Mouse (Mus musculus): ENCODE data around the gene Sesn2.

The Sesn2 gene

DNA sequence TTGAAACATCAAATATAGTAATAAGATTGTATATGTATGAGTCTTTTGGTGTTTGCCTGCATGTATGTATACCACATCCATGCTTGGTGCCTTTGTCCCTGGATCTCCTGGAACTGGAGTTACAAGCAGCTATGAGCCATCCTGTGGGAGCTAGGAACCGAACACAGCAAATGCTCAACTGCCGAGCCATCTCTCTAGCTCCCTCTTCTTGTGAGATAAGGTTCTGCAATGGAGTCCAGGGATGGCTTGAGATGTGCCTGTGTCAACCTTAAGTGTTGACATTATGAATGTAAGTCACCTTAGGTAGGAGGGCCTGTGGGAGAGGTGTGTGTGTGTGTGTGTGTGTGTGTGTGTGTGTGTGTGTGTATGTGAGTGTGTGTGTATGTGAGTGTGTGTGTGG, 16.4 kb upstream of the Sesn2 start:
- ChIA-PET CTCF (interaction anchor here (0.5 to 3.8 kb wide), 34 partner anchors 8 to 1944 kb away, joined by 3 to 43 read pairs (median 3); partner anchors contain the start of genes Dnajc8 (in 2 of the 4), Med18 (in 1 of the 4), Sesn2 (in 1 of the 4) and Taf12 (in 1 of the 4)), POLR2A (interaction anchor here in 3 of 4 experiments (0.6 to 32.1 kb wide), 48 partner anchors 9 to 1846 kb away, joined by 3 to 1071 read pairs (median 4); partner anchors contain the start of genes Sesn2 (in 3 of the 3), Med18 (in 2 of the 3), Ppp1r8 (in 2 of the 3) and Dnajc8 (in 1 of the 3))

DNA sequence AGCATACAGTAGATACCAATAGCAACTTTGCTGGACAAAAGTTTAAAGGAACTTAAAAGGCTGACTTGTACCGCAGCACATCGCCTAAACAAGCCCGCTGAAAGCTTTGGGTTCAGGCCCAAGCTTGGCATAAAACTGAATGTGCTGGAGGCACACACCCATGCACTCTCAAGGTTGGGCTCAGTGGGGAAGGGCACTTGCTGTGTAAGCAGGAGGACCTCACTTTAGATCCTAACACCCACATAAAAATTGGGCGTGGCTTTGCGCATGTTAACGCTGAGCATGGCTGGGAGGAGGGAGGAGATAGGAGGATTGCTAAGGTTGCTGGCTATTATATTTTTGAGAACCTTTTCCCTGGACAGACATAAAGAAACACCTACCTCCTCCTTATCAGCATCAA, 14.5 kb upstream of the Sesn2 start:
- ChIA-PET POLR2A (interaction anchor here (0.5 to 32.1 kb wide), 29 partner anchors 8 to 396 kb away, joined by 3 to 1071 read pairs (median 4); partner anchors contain the start of genes Atpif1 (in 2 of the 4), Dnajc8 (in 2 of the 4), Sesn2 (in 2 of the 4) and Med18 (in 1 of the 4)), CTCF (interaction anchor here in 3 of 4 experiments (0.6 to 3.8 kb wide), 6 partner anchors 10 to 461 kb away, joined by 3 to 22 read pairs (median 5); no protein-coding TSS in a partner anchor)

DNA sequence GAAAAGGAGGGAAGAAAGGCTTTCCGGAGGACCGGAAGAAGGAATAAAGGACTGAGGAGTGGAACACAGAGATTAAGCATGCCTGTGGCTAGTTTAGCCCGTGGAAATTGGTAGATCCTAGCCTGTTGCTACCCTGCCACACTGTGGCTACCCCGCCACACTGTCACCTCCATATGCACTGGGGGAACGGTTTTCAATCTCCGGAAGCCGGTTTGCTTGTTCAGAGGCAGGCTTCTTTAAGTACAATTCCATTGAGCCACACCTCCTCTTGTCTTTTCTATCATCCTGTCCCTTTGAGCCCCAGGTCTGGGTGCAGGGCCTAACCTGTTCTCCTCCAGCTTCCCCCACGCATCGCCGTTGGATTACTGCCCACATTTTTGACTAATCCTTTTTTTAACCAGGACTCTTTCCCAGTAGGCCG, 14.0 kb upstream of the Sesn2 start:
- ChIA-PET CTCF (interaction anchor here in 3 of 4 experiments (0.6 to 3.8 kb wide), 4 partner anchors 10 to 339 kb away, joined by 3 to 22 read pairs (median 14); no protein-coding TSS in a partner anchor), POLR2A (interaction anchor here (0.5 to 32.1 kb wide), 29 partner anchors 9 to 396 kb away, joined by 3 to 1071 read pairs (median 4); partner anchors contain the start of genes Atpif1 (in 2 of the 4), Dnajc8 (in 2 of the 4), Sesn2 (in 2 of the 4) and Ppp1r8 (in 1 of the 4))

DNA sequence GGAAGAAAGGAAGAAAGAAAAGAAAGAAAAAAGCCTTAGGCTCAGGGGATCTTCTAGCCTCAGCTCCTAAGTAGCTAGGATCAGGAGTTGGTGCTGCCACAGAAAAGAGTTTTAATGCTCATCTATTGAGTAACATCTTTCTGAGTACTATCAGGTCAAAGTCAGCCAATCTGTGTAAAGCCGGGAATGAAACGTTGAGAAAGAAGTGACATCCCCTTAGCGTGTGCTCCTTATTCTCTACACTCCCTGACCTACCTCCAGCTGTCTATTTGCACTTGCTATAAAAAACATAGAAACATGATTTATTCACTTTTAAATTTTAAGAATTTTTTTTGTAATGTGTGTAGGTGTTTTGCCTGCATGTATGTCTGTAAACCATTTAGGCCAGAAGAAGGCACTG, 8.9 kb upstream of the Sesn2 start:
- ChIA-PET CTCF (no interaction called here), POLR2A (interaction anchor here in 3 of 4 experiments (0.6 to 35.1 kb wide), 9 partner anchors 6 to 249 kb away, joined by 3 to 1071 read pairs (median 121); partner anchors contain the start of genes Atpif1 (in 2 of the 3), Dnajc8 (in 2 of the 3), Rcc1 (in 1 of the 3) and Rpa2 (in 1 of the 3))

DNA sequence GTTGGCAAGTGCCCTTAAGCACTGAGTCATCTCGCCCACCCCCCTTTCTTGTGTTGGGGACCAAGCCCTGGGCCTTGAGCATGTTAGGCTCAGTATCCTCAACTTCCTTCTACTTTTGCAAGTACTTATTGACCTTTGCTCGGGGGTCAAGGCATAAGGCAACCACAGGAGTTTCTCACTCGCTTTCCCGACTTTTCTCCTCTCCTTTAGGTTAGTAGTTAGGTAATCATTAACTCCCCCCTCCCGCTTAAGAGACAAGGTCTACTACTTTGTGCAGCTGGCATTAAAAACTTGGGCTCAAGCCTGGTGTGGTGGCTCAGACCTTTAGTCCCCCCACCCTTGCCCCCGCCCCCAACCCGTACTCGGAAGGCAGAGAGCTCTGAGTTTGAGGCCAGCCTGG, 7.8 kb upstream of the Sesn2 start:
- ChIA-PET CTCF (interaction anchor here in 2 of 4 experiments (0.6 kb wide), 2 partner anchors 257 to 324 kb away, joined by 3 to 13 read pairs; partner anchors contain the start of gene Gmeb1 (in 1 of the 2)), POLR2A (interaction anchor here in 3 of 4 experiments (0.6 to 35.1 kb wide), 21 partner anchors 5 to 472 kb away, joined by 3 to 1071 read pairs (median 5); partner anchors contain the start of genes Atpif1 (in 2 of the 3), Dnajc8 (in 2 of the 3), Ppp1r8 (in 1 of the 3) and Rcc1 (in 1 of the 3))

DNA sequence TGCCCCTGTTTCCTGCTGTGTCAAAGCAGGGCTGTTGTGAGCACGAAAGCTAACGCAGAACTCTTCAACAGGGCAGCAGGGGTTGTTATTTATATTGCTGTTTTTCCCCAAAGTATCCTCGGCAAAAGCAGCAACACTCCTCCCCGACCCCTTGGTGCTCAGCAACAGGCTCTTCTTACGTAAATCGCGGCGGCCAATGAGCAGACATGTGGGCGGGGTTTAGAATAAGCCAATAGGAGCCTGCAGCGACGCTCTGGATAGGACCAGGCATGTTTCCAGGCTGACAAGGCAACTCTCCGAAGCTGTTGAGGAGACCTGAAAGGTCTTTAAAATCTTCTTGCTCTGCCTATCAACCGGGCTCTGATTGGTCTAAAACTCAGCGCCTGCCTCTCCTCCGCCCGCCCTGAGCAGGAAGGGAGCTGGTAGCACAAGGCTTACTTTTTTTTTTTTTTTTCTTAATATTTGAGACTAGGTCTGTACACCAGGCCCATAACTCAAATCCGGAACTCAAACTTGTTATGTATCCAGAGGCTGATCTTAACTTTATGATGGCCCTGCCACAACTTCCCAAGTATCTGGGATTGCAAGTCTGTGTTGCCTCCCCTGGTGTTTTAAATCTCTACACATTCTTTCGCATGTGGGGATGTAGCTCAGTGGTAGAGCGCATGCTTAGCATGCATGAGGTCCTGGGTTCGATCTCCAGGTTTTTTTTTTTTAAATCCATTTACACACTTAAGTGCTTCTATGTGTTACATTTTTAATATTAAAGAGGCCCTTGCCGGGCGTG, 5.3 kb upstream of the Sesn2 start:
- ChIA-PET POLR2A (interaction anchor here (0.6 to 35.1 kb wide), 135 partner anchors 2 to 1995 kb away, joined by 3 to 1071 read pairs (median 6); partner anchors contain the start of genes Atpif1 (in 4 of the 4), Dnajc8 (in 3 of the 4), Med18 (in 2 of the 4) and Rab42 (in 2 of the 4)), CTCF (interaction anchor here (0.5 to 4.0 kb wide), 44 partner anchors 9 to 707 kb away, joined by 3 to 43 read pairs (median 5); partner anchors contain the start of genes Med18 (in 2 of the 4), Atpif1 (in 1 of the 4), Eya3 (in 1 of the 4) and Rcc1 (in 1 of the 4))

DNA sequence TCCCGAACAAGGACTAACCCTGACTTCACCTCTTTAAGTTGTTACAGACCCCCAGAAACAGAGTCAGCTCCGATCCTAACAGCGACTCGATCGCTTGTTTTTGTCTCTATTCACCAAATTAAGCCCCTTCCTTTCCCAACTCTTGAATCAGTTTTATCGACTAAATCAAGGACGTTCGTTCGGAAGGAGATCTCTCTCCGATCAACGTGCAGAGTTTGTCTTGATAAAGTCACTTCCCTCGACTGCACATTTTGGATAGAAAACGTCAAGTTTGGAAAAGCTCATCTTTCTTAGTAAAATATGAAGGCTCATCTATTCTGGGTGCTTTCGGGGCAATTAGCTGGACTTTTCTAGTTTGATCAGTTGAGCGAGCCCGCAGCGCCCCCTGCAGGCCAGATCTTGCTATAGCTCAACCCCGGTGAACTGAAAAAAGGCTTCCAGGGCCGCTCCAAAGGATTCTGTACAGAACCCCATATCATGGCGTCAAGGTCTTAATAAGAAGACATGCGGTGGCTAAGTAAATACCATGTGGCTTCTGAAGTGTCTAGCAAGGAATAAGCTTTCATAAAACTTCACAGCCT, 4.3 kb upstream of the Sesn2 start:
- ChIA-PET CTCF (interaction anchor here (0.5 to 4.0 kb wide), 50 partner anchors 9 to 838 kb away, joined by 3 to 43 read pairs (median 5); partner anchors contain the start of genes Med18 (in 3 of the 4), Eya3 (in 1 of the 4), Rcc1 (in 1 of the 4) and Trnau1ap (in 1 of the 4)), POLR2A (interaction anchor here (0.6 to 35.1 kb wide), 163 partner anchors 1 to 1994 kb away, joined by 3 to 1071 read pairs (median 6); partner anchors contain the start of genes Atpif1 (in 4 of the 4), Dnajc8 (in 3 of the 4), Rab42 (in 3 of the 4) and Taf12 (in 3 of the 4))

DNA sequence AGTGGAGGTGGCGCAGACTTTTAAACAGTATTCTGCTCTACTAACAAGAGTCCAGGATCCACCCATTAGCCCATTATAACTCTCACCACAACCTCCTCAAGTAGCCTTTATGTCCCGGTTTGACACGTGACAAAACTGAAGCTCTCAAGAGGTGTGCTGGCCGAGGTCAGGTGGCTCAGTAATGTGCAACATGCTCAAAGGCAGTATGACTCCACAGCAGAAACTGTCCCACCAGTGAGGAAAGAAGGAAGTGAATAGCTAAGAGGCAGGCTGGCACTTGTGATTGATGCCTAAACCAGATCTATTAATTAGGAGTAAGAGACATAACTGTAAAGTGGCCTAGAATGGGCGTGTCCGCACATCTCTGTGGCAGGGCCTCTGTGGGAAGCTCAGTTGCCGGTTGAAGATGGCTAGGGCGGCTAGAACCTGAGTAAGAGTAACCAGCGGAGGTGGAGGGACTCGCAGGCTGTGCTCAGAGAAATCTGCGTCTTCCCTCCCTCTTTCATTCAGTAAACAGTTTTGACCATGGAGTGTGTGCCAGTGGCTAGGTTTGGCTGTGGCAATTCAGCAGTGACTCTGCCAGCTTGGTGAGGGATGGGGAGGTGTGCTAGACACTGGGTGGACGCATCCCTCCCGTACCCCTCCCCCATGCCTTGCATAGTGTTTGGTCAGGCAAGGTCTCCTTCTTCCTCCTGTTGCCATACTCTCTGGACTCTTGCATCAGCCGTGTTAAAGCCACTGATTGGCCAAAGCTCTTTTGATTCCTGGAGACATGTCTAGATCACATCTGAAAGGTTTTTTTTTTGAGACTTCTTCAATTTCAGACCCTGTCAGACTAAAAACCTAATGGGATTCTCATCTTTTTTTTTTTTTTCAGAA, 3.3 kb upstream of the Sesn2 start:
- ChIA-PET CTCF (interaction anchor here (0.5 to 4.0 kb wide), 45 partner anchors 8 to 839 kb away, joined by 3 to 43 read pairs (median 4); partner anchors contain the start of gene Med18 (in 3 of the 4)), POLR2A (interaction anchor here (0.5 to 35.1 kb wide), 190 partner anchors 0 to 1854 kb away, joined by 3 to 1071 read pairs (median 5); partner anchors contain the start of genes Med18 (in 3 of the 4), Rab42 (in 3 of the 4), Taf12 (in 3 of the 4) and Atpif1 (in 2 of the 4))

DNA sequence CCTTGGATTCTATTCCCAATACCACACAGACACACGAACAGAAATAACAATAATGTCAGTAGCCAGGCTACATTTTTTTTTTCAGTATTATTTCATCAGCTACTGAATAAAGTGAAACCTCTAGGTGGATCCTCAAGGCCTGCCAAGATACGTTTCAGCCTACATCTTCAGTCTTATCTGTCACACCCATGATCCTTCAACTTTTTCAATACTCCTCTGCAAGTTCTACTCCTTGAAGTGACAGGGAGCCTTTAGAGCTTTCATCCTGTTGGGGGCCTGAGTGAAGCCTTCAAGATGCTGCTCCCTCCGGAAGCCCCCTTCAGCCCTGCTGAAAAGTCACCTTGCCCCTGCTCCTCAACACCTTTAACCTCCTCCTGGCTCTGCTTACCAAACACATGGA, 1.8 kb upstream of the Sesn2 start:
- ChIA-PET CTCF (interaction anchor here in 3 of 4 experiments (0.7 to 1.9 kb wide), 4 partner anchors 14 to 49 kb away, joined by 3 to 9 read pairs (median 4); partner anchors contain the start of gene Med18 (in 1 of the 3)), POLR2A (interaction anchor here in 3 of 4 experiments (0.7 to 35.1 kb wide), 25 partner anchors 1 to 436 kb away, joined by 3 to 1071 read pairs (median 39); partner anchors contain the start of genes Atpif1 (in 2 of the 3), Dnajc8 (in 2 of the 3), Med18 (in 2 of the 3) and Rcc1 (in 2 of the 3))

DNA sequence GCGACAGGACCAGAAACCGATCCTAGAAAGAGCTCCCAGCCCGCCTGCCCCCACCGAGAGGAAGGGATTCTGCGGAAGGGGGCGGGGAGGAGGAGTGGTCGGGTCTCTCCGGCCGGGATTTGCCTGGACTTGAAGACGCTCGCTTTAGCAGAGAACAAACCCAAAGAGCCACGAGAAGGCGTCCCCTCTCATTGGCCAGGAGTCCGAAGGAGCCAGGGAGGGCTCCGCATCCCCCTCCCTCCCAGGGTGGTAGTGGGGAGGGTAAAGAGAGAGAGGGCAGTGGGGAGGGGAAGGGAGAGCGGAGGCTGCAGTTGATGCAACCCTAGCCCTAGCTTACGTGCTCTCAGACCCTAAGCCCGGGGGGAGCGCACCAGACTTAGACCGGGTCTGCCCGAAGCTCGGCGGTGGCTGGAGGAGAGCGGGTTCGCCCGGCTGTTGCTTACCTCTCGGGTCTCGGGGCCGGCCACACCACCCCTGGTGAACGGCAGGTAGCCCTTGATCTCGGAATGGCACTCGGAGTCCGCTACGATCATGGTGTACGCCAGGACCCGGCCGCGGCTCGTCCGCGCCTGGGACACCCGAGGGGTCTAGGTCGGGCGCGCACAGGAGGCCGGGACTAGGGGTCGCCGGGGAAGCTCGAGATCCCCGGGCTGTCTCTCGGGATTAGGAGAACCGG, 542 bp downstream of the Sesn2 start:
- POLR2A ChIA-PET: interaction anchor here (0.5 to 35.1 kb wide), 123 partner anchors 4 to 1989 kb away, joined by 3 to 1071 read pairs (median 5); partner anchors contain the start of genes Med18 (in 3 of the 4), Atpif1 (in 2 of the 4), Rcc1 (in 2 of the 4) and Taf12 (in 2 of the 4)
- CTCF ChIA-PET: interaction anchor here in 3 of 4 experiments (0.6 to 1.6 kb wide), 6 partner anchors 12 to 314 kb away, joined by 3 to 9 read pairs (median 3); partner anchors contain the start of gene Med18 (in 1 of the 3)

DNA sequence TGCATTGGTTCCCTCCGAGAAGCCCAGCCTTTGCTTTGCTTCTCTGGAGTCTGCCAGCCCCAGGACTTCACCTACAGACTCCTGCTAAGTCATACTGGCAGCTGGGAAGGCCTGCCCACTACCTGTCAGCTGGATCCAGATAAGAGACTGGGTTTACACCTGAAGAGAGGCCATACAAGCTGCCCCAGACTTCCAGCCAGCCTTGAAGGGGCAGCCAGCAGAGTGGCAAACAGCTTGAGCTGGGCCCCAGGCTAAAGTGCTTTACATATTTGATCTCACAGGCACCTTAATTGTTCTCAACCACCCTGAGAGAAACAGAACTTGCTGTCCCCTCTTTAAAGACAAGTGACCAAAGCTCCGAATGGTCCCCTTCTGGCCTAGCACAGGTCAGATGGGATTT, 3.1 kb downstream of the Sesn2 start:
- CTCF ChIA-PET: interaction anchor here in 1 of 4 experiments (1.2 kb wide), 1 partner anchor 95 kb away, joined by 3 read pairs; no protein-coding TSS in a partner anchor
- POLR2A ChIA-PET: interaction anchor here (0.6 to 35.1 kb wide), 24 partner anchors 5 to 234 kb away, joined by 3 to 1071 read pairs (median 6); partner anchors contain the start of genes Atpif1 (in 2 of the 4), Sesn2 (in 2 of the 4), Dnajc8 (in 1 of the 4) and Ptafr (in 1 of the 4)

DNA sequence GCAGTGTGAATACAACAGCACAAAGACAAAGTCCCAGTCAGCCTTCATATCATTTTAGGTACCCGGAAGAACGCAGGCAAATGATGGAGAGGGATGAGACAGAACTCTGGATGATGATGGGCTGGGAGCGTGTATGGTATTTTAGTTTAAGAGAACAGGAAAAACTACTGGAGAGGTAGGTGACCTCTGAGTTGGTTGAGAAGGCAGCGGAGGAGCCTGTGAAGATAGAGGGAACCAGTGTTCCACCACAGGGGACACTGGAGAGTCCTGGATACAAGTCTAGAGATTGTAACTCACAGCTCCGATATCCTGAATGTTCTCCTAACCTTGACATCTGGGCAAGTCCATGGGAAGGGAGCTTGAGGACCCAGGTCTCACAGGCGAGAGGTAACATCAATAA, 4.1 kb downstream of the Sesn2 start:
- ChIA-PET POLR2A (interaction anchor here in 3 of 4 experiments (0.6 to 35.1 kb wide), 43 partner anchors 5 to 416 kb away, joined by 3 to 1071 read pairs (median 6); partner anchors contain the start of genes Sesn2 (in 2 of the 3), Atpif1 (in 1 of the 3), Dnajc8 (in 1 of the 3) and Fam76a (in 1 of the 3)), CTCF (interaction anchor here in 3 of 4 experiments (1.0 to 2.0 kb wide), 5 partner anchors 9 to 94 kb away, joined by 3 to 9 read pairs (median 5); no protein-coding TSS in a partner anchor)

DNA sequence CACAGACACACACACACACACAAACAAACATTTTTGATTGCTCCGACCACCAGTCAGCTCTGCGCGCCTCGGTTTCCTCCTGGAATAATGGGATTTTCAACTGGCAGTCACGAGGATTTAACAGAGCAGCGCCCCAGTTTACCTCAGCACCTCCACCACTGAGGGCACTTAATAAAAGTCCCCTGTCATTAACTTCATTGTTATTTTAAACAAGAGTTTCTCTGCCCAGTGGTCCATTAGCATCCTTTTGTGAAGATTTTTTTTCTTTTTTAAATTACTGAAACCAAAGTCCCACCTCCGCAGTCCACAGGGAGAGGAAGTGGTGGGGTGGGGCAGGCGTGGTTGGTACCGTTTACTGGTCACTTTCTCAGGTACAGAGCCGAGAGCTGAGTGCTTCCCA, 4.5 kb downstream of the Sesn2 start:
- CTCF ChIA-PET: interaction anchor here in 3 of 4 experiments (1.0 to 2.0 kb wide), 7 partner anchors 9 to 94 kb away, joined by 3 to 9 read pairs (median 3); no protein-coding TSS in a partner anchor

DNA sequence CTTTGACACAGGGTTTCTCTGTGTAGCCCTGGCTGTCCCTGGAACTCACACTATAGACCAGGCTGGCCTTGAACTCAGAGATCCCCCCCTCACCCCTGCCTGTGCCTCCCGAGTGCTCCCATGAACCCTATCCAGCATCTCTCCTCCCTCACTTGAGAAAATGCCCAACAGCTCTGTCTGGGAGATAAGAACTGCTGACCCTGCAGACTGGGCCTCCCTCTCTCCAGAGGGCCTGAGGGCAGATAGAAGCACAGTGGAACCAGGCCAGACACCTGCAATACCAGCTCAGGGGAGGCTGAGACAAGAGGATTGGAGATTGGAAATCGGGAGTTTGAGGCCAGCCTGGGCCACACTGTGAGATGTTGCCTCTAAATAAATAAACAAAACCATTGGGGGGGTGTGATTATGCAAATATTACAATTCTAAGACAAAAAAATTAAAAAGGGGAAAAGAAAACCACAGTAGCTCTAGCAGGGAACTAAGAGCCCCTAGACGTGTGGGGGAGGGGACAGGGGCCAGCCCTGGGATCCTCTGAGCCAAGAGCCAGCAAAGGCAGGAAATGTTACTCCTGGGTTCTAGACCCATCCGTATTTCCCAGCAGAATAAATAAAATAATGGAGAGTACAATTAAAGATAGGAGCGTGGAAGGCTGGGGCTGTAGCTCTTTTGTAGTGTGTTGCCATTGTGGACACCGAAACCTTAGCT, 5.1 kb downstream of the Sesn2 start:
- CTCF ChIA-PET: interaction anchor here in 3 of 4 experiments (1.0 to 2.0 kb wide), 6 partner anchors 10 to 52 kb away, joined by 3 to 9 read pairs (median 4); no protein-coding TSS in a partner anchor
- POLR2A ChIA-PET: interaction anchor here in 3 of 4 experiments (0.6 to 35.1 kb wide), 62 partner anchors 4 to 428 kb away, joined by 3 to 1071 read pairs (median 4); partner anchors contain the start of genes Atpif1 (in 2 of the 3), Med18 (in 2 of the 3), Ppp1r8 (in 2 of the 3) and Sesn2 (in 2 of the 3)

More for the DNA sequence above, 4.5 kb downstream of the Sesn2 start:
- POLR2A ChIA-PET: interaction anchor here in 3 of 4 experiments (0.6 to 35.1 kb wide), 62 partner anchors 4 to 429 kb away, joined by 3 to 1071 read pairs (median 4); partner anchors contain the start of genes Atpif1 (in 2 of the 3), Dnajc8 (in 2 of the 3), Med18 (in 2 of the 3) and Sesn2 (in 2 of the 3)

All from embryonic stem cell, embryonic (primary cell).